Mouse (Mus musculus) Muller cell, postnatal 12 days (primary cell): ENCODE results near the gene Nfic.

Source experiments
- DNase-seq: peaks from one replicate; pipeline ENCODE4 v3.0.0-alpha.2; 2015; ENCODE audit errors: inconsistent ontology term

Nfic gene

DNA sequence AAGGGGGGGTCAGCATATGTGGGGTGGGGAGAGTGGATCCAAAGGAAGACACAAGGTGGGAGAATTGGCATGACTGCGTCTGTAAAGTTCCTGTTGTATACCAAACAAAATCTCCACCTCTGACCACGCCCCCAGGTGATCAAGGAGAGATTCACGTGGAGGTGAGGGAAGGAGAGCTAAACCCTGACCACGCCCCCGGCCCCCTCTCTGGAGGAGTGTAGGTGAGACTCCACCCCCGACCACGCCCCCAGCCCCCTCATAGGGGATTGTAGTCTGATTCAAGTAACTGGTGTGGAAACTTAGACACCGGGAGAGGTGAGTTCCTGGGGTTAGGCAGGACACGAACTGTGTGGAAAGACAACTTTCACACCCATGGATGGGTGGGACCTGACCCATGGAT is 51.4 kb downstream of the Nfic start:
- DNase-seq = no peak

DNA sequence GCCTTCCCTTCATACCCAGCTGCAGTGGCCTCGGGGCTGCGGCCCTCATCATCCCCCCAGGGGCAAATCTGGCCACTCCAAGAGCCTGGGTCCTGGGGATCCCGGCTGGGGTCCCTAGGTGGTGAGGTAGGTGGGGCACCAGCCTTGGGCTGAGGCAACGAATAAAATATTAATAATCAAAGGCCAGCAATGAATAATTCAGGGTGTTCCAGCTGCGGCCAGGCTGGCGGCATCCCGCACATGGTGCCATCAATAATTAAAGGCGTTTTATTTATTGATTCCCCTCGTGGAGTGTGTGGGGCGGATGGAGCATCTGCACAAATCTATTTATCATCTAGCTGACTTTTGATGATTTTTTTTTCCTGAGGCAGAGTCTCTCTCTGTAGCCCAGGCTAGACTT is 51.9 kb downstream of the Nfic start:
- no peak for DNase-seq

DNA sequence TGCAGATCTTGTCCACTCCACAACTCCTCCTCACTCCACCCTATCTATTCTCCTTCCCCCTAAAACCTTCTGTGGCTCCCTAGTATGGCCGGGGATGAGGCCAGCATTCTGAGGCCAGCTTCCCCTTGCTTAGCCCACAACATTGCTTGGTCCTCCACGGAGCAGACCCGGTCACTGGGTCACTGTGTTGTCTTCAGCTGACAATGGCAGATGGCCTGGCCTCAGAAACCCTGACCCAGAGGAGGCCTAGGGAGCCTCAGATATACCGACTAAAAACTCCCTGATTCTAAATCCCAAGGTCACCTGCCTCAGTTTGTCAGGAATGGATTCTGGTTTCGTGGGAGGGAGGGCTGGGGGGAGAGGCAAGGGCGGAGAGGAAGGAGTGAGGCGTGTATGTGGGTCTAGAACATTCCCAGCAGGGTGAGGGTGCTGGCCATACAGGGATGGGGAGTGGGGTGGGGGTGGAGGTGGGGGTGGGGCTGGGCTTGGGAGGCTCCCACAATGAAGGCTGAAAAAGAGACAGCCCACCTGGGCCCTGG is 53.1 kb downstream of the Nfic start:
- DNase-seq = no peak

DNA sequence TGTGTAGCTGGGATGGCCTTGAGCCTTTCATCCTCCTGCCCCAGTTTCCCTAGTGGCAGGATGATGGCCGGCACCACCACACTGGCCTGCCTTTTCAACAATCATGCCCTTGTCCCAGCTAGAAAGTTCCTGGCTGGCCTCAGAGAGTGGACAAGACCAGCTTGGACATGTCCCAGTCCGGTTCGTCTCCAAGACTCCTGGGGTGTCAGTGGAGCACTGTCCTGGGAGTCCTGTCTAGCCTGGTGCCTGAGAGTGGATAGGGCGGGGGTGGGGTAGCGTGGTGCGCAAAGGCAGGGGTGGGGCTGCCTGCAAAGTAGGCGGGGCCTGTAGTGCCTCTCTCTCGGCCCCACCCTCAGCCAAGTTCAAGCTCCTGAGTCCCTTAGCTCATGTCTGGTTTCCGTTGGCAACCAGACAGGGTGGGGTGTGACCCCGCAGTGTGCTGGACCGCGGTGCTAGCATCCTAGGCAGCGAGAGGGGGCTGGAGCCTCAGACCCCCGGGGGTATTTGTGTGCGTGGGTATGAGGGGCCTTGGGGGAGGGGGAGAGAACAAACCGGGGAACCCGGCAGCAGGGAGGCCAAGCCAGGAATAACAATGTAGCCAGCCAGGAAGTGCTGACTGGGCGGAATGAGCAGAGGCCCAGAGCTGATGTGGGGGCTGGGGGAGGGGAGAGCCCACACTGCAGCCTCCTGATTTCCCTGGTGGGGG is 53.8 kb downstream of the Nfic start:
- DNase-seq = peak; percentile 90

DNA sequence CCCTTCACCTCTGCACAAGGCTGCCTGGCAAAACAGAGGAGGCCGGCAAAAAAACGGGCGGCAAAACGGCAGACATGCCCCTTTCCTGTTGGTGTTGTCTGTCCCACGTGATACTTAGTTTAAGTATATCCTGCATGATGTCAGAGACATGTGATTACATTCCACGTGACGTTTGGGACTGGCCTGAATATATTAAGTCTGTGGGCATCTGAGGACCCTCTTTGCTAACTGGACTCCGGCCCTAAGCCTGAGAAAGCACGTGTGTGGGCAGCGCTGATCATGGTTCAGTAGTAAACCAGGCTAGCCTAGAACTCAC is 54.3 kb downstream of the Nfic start:
- DNase-seq = no peak

DNA sequence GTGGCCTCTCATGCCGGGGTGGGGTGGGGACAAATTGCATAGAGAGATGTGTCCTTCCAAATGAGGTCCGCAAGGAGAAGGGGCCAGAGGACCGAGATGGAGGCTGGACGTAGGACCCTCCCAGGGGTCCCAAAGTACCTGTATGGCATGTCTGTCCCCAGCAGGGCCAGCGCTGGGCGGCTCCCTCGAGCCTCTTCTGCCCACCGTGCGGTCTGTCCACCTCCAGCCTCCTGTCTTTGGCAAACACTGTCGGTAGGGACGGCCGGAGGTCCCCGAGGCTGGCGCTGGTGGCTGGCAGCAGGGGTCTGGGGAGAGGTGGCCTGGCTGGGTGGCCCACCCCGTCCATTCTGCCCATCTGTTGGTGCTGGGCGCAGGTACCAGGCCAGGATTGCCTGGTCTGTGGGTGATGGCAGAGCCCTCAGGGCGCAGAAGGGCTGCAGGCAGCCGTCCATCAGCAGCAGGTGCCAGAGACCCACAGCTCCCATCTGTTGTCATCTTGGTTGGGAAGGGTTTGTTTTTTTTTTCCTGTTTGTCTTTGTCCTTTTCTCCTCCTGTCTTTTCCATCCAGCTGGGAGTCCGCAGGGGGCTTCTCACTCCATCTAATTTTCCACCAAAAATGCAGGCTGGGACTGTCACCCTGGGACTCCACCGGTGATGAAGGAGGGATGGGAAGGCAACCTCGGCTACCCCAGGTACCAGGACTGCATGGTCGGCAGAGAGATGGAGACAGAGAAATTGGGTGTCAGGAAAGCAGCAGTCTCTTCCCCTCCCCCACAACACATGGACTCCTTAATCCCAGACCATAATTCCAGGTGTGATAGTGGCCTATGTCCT is 54.8 kb downstream of the Nfic start:
- no peak for DNase-seq

DNA sequence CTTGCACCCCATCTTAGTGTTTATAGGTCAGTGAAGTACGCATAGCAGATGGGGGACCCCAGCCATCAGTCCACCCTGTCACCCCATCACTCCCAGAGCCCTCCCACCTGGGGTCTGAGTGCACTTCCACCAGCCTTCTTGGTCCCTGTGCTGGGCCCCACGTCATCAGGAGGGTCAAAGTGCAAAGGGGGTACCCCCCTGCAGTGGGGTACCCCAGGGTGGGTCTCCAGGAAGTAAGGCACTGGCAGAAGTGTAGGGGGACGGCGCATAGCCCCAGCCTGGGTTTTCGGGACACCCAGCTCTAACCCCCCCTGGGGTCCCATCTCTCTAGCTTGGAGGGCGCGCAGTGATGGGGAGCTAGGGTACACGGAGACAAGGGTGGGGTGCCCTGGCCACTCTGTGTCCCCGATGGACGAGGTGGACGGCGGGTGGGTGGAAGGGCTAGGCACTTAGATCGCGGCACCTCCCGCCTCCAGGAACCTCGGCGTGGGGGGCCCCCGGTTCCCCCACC is 55.6 kb downstream of the Nfic start:
- DNase-seq = no peak

DNA sequence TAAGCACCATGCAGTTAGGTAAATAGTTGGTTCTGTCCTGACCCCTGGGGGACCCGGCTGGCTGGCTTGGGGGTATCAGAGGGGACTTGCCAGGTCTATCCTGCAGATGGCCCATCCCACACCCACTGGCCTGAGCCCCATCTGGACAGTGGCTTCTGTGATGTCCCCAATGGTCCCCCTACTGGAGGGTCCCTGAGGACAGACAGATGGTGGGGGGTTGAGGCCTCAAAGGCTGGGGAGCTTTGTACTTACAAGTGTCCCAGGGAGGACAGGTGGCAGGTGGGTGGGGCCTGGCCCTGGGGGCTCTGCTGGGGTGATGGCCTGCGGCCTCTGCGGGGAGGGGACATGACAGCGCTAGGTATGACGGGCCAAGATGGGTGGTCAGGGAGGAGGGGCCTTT is 56.1 kb downstream of the Nfic start:
- no peak for DNase-seq

DNA sequence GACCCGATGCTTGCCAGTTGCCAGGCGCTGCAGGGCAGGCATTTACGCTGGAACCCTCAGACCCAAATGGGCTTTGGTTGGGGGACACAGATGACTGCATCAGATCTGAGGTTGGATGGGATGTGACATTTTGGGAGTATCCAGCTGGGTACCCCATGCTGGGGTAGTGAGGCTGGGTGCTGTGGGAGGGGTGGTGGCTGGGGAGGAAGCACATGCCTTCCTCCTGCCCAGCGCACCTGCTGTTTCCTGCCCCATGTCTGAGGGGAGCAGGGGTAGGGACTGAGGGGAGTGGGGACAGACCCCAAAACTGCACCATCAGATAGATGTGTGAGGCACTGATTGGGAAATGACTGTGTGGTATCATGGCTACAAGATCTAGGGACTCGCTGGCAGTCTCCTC is 58.7 kb downstream of the Nfic start:
- no peak for DNase-seq

DNA sequence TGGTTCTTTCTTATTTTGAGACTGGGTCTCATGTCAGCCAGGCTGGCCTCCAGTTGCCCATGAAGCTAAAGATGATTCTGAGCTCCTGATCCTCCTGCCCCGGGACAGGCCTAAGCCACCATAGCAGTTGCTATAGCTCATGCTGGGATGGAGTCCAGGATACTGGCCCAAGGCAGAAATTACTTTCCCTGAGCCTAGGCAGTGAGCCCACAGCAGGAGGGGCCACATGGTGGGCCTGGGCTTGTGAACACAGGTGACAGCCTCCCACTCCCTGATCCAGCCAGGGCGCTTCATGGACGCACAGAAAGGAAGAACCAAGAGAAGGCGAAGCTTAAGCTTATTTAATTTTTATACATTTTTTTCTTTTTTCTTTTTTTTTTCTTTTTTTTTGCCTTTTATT is 59.6 kb downstream of the Nfic start:
- DNase-seq = no peak

DNA sequence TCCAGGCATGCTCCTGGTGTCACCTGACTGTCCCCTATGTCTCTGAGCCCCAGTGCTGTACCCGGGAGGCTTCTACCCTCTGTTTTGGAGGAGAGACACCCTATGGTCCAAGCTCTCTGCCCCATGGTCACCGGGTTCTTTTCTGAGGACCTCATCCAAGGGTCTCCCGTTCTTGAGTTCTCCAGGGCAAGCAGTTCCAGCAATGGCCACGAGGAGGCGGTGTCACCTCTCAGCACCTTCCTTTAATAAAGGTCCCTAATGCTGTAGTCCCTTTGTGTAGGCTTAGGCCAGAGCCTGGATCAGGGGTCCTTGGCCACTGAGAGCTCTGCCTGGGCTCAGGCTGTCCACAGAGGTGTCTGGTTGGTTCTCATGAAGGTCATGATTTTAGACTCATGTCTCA is 60.3 kb downstream of the Nfic start:
- no peak for DNase-seq

DNA sequence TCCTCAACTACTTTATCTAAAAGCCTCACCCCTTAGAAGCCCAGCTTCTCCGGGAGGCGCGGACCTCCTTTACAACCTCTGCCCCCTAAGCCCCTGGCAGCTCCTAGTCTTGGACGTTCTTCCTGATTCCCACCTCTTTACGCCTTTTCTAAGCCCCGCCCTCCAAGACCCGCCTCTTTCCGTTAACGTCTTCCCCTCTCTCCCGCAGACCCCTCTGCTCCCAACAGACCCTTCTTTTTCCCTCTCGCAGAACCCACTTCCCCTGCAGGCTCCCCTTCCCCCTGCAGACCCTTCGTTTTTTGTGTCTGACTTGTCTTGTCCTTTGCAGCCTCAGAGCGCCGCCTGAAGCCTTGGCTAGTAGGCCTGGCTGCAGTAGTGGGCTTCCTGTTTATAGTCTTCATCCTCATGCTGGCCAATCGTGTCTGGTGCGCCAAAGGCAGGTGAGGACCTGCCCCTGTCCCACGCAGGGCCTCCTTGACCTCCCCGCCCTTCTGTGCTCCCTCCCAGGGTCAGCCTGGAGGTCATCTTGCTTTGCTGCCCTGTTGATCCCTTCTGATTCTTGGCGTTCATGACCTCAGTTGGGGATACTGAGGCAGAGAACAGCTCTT is 61.9 kb downstream of the Nfic start:
- no peak for DNase-seq

DNA sequence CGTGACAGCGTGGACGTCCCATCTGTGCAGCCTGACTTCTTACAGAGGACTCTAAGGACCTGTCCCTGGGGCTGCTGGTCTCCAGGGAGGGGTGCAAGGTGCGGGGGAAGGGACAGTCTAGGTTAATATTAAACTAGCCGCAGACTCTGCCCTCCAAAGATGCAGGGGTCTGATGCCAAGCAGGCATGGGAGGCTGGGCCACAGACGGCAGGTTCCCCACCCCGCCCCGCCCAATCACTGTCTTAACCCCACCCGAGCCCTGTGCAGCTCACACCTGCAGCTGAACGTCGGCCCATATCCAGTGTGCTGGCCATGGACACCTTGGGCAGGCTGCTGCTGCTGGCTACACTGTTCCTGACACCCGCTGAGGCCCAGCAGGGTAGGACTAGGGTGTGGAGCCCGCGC is 62.7 kb downstream of the Nfic start, which contains the start of gene Smim24:
TSS of gene Smim24 (plus strand) at position 271 of the 405 bp plus-strand sequence.
- DNase-seq = no peak

DNA sequence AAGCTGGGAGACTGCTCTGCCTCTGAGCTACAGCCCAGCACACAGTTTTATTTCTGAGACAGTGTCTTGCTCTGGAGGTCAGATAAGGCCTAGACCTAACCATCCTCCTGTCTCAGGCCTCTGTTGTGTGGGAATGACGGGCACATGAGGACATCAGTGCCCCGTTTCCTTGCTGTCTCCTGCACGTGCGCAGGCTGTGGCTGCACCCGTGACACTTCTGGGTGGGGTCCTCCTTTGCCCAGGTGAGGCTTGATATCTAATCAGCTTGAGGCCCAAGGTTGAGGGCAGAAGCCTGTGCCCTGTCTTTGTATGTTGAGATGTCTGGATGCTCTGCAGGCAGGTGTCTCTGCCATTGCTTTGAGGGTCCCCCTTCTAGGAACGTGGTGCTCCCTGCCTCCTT is 63.2 kb downstream of the Nfic start:
- no peak for DNase-seq

DNA sequence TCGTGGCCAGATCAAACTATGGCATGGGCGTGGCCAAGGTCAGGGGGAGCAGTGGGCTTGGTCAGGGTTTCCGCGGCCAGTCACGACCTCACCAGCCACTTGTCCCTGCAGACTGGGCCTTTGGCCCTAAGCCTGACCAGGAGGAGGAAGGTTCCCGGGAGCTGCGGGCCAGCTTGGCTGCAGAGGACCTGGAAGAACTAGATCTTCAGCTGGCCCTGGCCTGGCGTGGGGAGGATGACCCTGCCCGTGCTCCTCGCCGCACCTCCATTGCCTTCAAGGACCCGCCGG is 64.8 kb downstream of the Nfic start:
- DNase-seq = no peak

DNA sequence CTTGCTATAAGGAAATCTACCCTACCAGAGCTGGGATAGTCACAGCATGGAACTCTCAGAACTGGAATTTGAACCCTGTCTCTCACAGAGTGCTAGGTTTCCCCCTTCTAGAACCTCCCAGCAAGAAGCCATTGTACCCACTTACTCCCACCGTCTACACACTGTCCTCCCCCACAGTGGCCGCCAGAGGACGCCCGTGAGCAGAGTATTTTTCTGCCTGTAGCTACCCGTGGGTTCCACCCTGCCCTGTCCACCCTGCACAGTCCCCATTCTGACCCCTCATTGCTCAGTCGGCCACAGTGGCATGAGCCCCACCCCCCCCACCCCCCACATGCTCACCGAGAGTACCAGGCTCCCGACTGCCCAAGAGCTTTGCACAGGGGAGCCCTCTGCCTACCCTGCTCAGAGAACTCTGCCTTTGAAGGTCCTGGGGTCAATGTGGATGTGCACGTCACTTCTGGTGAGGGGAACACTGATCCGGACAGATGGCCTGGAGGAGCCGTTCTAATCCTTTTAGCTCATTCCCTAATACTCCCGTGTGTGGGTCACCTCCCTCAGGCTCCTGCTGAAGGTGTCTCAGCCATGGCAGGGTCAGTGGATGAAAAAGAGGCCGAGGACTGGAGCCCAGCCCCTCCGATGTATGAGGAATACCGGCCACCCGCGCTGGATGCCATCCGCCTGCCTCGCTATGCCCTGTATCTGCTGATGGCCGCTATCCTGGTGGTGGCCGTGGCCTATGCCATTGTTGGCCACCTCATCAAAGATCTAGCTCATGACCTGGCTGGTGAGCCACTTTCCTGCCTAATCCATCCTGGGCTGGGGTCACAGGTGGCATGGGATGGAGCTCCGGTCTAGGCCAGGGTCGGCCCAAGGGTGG is 65.4 kb downstream of the Nfic start:
- DNase-seq = peak; percentile 78

DNA sequence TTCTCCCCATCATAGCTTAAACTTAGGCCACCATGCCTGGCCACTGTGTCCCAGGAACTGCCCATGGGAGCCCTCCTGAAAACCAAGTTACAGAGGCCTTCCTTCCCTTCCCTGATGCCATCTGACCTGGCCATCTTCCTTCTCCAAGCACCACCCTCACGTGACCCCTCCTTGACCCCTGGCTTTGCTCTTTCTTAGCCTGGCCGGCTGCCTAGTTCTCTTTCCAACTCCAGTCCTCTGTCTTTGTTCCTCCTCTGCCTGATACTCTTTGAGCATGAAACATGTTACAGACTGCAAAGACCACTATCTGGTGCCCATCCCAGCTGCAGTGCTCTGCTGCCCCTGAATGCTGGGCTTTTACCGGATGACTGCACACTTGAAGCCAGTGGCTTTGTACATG is 66.1 kb downstream of the Nfic start:
- peak; percentile 56 for DNase-seq

DNA sequence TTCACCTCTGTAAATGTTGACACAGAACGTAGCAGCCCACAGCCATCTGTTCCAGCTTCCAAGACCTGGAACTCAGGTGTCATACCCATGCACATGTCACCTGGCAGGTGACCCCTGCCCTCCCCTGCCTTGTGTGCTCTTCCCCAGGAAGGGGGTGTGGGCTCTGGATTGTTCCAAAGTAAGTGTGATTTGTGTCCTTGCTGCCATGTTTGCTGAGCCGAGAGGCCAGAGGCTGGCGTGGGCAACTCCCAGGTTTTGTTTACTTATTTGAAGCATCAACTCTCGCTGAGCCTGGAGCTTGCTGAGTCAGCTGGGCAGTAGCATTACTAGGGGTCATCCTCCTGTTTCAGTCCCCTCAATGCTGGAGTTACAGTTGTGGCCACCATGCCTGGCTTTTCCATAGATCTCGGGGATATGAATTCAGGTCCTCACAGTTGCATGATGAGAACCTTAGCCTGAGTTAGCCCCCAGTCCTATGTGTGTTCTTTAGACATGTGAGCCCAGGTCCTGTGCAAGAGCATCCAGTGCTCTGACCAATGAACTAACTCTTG is 66.9 kb downstream of the Nfic start, which contains the start of gene Gm48552:
TSS of gene Gm48552 (plus strand) at position 501 of the 551 bp plus-strand sequence.
- no peak for DNase-seq

DNA sequence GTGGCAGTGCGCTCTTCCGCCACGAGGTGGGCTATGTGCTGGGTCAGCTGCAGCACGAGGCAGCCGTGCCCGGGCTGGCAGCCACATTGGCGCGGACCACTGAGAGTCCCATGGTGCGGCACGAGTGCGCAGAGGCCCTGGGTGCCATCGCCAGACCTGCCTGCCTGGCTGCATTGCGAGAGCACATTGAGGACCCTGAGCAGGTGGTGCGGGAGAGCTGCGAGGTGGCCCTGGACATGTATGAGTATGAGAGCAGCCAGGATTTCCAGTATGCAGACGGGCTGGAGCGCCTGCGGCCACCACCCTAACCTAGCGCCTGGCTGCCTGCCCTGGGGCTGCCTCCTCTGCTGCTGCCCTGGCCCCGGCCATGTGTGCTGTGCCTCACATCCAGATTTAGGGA is 67.7 kb downstream of the Nfic start:
- DNase-seq = no peak

DNA sequence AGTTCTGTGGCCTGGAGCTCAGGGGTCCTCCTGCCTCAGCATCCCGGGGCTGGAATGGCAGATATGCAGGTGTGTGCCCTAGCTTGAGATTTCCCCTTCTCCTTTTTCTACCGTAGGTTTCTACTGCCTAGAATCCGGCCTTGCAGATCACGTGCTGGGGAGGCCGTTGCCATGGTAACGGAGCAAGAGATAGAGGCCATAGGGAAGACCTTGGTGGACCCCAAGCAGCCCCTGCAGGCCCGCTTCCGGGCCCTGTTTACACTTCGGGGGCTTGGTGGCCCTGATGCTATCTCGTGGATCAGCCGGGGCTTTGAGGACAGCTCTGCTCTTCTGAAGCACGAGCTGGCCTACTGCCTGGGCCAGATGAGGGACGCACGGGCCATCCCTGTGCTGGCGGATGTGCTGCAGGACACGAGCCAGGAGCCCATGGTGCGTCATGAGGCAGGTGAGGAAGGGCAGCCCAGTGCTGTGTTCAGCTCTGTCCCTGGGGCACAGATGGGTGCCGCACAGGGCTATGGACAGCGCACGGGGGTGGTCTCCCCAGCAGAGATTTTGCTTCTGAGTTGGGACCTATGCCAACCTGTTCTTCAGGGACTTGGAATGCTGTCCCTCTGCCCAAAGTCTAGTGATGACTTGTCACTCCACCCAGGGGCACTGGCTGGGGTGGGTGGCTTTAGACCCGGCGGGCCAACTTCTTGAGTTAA is 69.7 kb downstream of the Nfic start:
- no peak for DNase-seq

DNA sequence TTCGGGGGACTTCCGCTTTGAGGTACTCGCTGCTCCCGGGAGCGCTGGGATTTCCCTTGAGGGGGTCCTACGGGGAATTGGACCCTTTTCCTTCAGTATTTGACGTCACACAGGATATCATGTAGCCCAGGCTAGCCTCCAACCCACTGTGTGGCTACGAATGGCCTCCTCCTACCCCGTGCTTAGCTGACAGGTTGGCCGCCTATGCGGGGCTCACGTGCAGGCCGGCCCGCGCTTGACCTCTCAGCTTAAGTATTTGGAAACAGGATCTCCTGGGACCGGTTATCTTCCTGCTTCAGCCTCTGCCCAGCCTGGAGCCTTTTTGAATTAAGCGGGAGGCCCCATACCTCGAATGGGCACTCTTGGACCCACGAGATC is 70.8 kb downstream of the Nfic start:
- no peak for DNase-seq
